Mouse (Mus musculus) mouse trophoblast stem cell (cell line): ENCODE measurements around the gene Ms4a4c.
"Not testable (repeated sequence)": the region's sequence is repeated elsewhere in the genome, so short reads cannot be mapped to it uniquely, and the experiment has no call there.

ENCODE experiments used
- in situ Hi-C, 2 experiments: fragments of 300-500 bp; cut with MseI, MboI; formaldehyde crosslinking; loops; 2 replicates in 1 of 2; 3 replicates in 1 of 2; pipeline ENCODE4 v1.15.1; 2025

The Ms4a4c gene

GRCm38 (mm10) chr19:11459041-11459440, 54.5 kb downstream of the Ms4a4c start:
- in situ Hi-C loops, result not testable (repeated sequence)

- in situ Hi-C loops, result not testable (repeated sequence)
Measured at GRCm38 (mm10) chr19:11464795-11465194, 60.2 kb downstream of the Ms4a4c start.

GRCm38 (mm10) chr19:11466471-11466870, 61.9 kb downstream of the Ms4a4c start:
- in situ Hi-C loops, result no loop called here

GRCm38 (mm10) chr19:11468361-11468760, 63.8 kb downstream of the Ms4a4c start:
- in situ Hi-C loops, result not testable (repeated sequence)

- in situ Hi-C loops, result not testable (repeated sequence)
Measured at GRCm38 (mm10) chr19:11469215-11469614, 64.6 kb downstream of the Ms4a4c start, which contains the start of gene Ms4a6c. Ms4a6c (plus strand) TSS chr19:11469366.
